Mouse (Mus musculus) neural tube, embryonic 12.5 days (tissue): ENCODE data around the gene Cyp11a1. TPM values are rescaled to one million over a fixed set of nuclear protein-coding genes. Genes with fewer than 3 reads are reported as not detected.
A peak's percentile ranks its signal among the peaks of the same experiment; 100 is the strongest.

Experiments used
- ATAC-seq: fragments of 200-750 bp; cut with Nextera tagmentation; 2 replicates; pipeline ENCODE4 v1.8.0; 2017; ENCODE audit warnings: low read depth, mild to moderate bottlenecking, moderate TSS enrichment, moderate library complexity; ENCODE audit not compliant: low FRiP score
- H3K27ac ChIP-seq: fragments of 300-500 bp; sonication (generic); 2 replicates; pipeline ENCODE4 v1.5.1; 2016
- H3K27me3 ChIP-seq: fragments of 300-500 bp; sonication (generic); replicated peaks from 2 replicates; pipeline ENCODE4 v1.6.1; 2016; ENCODE audit warnings: mild to moderate bottlenecking
- H3K36me3 ChIP-seq: fragments of 300-500 bp; sonication (generic); 2 replicates; pipeline ENCODE4 v1.6.1; 2016; ENCODE audit warnings: mild to moderate bottlenecking
- H3K4me1 ChIP-seq: fragments of 300-500 bp; sonication (generic); 2 replicates; pipeline ENCODE4 v1.6.1; 2016
- H3K4me2 ChIP-seq: fragments of 300-500 bp; sonication (generic); replicated peaks from 2 replicates; pipeline ENCODE4 v1.6.1; 2016; ENCODE audit warnings: mild to moderate bottlenecking
- H3K4me3 ChIP-seq: fragments of 300-500 bp; sonication (generic); 2 replicates; pipeline ENCODE4 v1.5.1; 2016
- H3K9ac ChIP-seq: fragments of 300-500 bp; sonication (generic); 2 replicates; pipeline ENCODE4 v1.6.1; 2016; ENCODE audit warnings: mild to moderate bottlenecking
- H3K9me3 ChIP-seq: fragments of 300-500 bp; sonication (generic); 2 replicates; pipeline ENCODE4 v1.6.1; 2016; ENCODE audit warnings: mild to moderate bottlenecking
- WGBS: fragments of 180-500 bp; shearing (Covaris S2); methylation state at CpG from one replicate; pipeline ENCODE4 v1.1.7; 2016; 5-methylcytosine and 5-hydroxymethylcytosine counted together
- polyA plus RNA-seq: library from polyadenylated mRNA; unstranded; fragments of >200 nt; fragmentation: Nextera tagmentation; extraction: Ambion mirVana; gene quantifications from 2 replicates; pipeline ENCODE4 v1.2.1, GENCODE M21; 2016

Gene Cyp11a1
- polyA plus RNA-seq, 1 experiment from 2014 or later = not detected

DNA sequence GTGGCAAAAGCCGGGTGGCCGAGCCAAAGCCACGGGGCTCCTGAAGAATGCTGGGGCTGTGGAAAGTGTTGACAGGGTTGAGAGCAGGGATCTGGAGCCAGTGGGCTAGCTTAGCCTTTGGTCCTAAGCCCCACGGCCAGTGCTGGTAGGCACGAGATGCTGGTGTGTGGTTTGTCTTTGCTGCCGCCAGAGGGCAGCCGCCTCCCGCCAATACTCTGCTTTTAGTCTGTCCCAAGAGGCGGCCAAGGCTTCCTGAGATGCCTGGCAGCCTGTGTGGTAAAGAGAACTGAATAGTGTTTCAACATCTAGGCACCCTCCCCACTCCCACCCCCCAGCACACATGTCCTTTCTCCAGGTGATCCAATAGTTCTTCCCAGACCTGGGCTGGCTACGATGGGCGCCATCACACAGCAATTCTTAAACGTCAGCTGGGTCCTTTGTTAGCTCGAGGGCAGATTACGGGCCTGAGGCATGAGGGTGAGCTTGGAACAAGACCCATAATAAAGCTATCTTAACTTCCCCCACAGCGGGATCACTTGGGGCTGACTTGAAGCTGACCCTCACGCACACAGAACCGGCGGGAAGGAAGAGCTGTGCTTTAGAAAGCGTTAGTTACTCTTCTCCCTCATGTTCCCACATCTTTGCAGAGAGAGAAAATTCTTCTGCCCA, 32.4 kb downstream of the Cyp11a1 start:
- Histone ChIP-seq H3K4me1 (peaks cover 45% of the 10 kb centered on the region), H3K9me3 (no peaks in the 10 kb centered on the region), H3K36me3 (no peaks in the 10 kb centered on the region), H3K4me3 (no peak overlapping the region), H3K4me2 (no peak overlapping the region), H3K27me3 (peaks cover 33% of the 10 kb centered on the region), H3K27ac (no peak overlapping the region), H3K9ac (no peak overlapping the region)
- ATAC-seq = peak; percentile 44; the same call in 1 of the 2 replicates
- WGBS = 15% methylated on average over 19 of the region's 19 CpGs

DNA sequence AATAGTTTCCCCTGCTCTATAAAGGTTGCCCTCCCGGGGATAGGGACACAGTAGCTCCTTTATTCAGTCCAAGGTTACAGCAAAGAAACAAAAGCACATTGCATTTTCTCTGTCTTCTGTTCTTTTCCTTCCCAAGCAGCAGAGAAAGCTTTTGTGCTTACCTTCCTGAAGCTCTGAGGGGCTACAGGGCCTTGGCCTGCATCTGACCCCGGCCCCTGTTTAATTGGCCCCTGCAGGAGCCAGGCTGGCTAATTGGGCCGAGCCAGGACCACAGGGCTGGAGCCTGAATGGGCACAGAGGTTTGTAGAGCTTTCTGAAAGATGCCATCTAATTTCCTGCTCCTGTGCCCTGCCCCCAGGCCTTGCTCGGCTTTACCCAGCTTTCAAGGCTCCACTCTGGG, 34.8 kb downstream of the Cyp11a1 start:
- Histone ChIP-seq H3K4me3 (no peak overlapping the region), H3K36me3 (no peaks in the 10 kb centered on the region), H3K4me2 (no peak overlapping the region), H3K9ac (peak overlapping the region; percentile 36; the same call in 1 of the 2 replicates), H3K4me1 (peaks cover 68% of the 10 kb centered on the region), H3K9me3 (no peaks in the 10 kb centered on the region), H3K27me3 (peaks cover 30% of the 10 kb centered on the region), H3K27ac (no peak overlapping the region)
- 7% methylated on average over 4 of the region's 4 CpGs for WGBS
- ATAC-seq = no peak

DNA sequence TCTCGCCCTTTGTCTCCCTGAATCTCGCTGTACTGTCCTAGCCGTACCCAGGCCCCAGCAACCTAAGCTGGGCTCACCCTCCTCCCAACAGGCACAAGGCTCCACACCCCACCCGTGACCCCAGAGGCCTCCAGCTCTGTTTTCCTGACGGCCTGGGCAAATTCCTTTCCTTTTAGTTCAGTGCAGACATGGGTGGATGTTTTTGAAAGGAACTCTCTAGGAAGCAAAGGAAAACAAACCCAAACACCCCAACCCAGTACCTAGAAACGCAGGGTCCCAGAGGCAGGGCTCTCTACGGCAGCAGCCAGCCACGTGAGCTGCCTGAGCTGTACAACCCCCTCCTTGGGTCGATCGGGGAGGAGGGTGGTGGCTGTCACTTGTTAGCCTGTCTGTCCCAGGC, 36.2 kb downstream of the Cyp11a1 start:
- H3K9ac ChIP-seq = no peak overlapping the region
- H3K4me3 ChIP-seq = no peak overlapping the region
- H3K4me2 ChIP-seq = no peak overlapping the region
- peaks cover 19% of the 10 kb centered on the region for H3K27me3 ChIP-seq
- no peak for ATAC-seq
- H3K9me3 ChIP-seq = no peaks in the 10 kb centered on the region
- no peak overlapping the region for H3K27ac ChIP-seq
- peaks cover 77% of the 10 kb centered on the region for H3K4me1 ChIP-seq
- WGBS = 16% methylated on average over 10 of the region's 10 CpGs
- H3K36me3 ChIP-seq = no peaks in the 10 kb centered on the region

GRCm38 (mm10) chr9:58043496-58044017, 37.3 kb downstream of the Cyp11a1 start:
- Histone ChIP-seq H3K4me1 (peaks cover 83% of the 10 kb centered on the region), H3K9ac (no peak overlapping the region), H3K36me3 (no peaks in the 10 kb centered on the region), H3K9me3 (no peaks in the 10 kb centered on the region), H3K4me3 (no peak overlapping the region), H3K4me2 (no peak overlapping the region), H3K27me3 (peaks cover 11% of the 10 kb centered on the region; the same call in 1 of the 2 replicates), H3K27ac (no peak overlapping the region)
- WGBS = 46% methylated on average over 10 of the region's 10 CpGs
- ATAC-seq = peak; percentile 48; the same call in 1 of the 2 replicates

GRCm38 (mm10) chr9:58044828-58045227, 38.6 kb downstream of the Cyp11a1 start:
- no peaks in the 10 kb centered on the region for H3K36me3 ChIP-seq
- H3K27ac ChIP-seq = peak overlapping the region; percentile 26; the same call in 1 of the 2 replicates
- H3K9ac ChIP-seq = no peak overlapping the region
- peak; percentile 41; the same call in 1 of the 2 replicates for ATAC-seq
- no peaks in the 10 kb centered on the region for H3K9me3 ChIP-seq
- no peak overlapping the region for H3K4me3 ChIP-seq
- no peak overlapping the region; the same call in none of the 2 replicates for H3K4me2 ChIP-seq
- peaks cover 89% of the 10 kb centered on the region for H3K4me1 ChIP-seq
- 8% methylated on average over 10 of the region's 10 CpGs for WGBS
- peaks cover 4% of the 10 kb centered on the region; the same call in 1 of the 2 replicates for H3K27me3 ChIP-seq

GRCm38 (mm10) chr9:58045646-58046045, 39.4 kb downstream of the Cyp11a1 start:
- peaks cover 90% of the 10 kb centered on the region for H3K4me1 ChIP-seq
- no peak for ATAC-seq
- 0 out of 2 replicates have a peak, but pooled peaks cover 8% of the 10 kb centered on the region for H3K27me3 ChIP-seq
- H3K4me2 ChIP-seq = no peak overlapping the region
- H3K9ac ChIP-seq = no peak overlapping the region
- no peaks in the 10 kb centered on the region for H3K36me3 ChIP-seq
- WGBS = 7% methylated on average over 4 of the region's 4 CpGs
- H3K4me3 ChIP-seq = no peak overlapping the region
- no peaks in the 10 kb centered on the region for H3K9me3 ChIP-seq
- no peak overlapping the region for H3K27ac ChIP-seq

DNA sequence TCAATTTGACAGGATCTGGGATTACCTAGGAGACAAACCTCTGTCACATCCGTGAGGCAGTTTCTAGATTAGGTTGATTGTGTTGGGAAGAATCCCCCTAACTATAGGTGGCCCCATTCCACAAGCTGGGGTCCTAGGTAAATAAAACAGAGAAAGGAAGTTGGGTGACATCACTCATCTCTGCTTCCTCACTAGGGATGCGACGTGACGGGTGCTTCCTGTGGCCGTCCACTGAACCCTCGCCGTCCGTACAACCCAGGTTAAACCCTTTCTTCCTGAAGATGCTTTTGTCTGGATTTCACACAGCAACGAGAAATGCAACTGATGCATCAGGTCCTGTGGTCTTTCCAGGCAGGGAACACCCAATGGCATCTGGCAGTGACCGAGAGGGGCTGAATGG, 40.9 kb downstream of the Cyp11a1 start:
- 78% methylated on average over 10 of the region's 10 CpGs for WGBS
- peaks cover 85% of the 10 kb centered on the region for H3K4me1 ChIP-seq
- ATAC-seq = no peak
- no peak overlapping the region for H3K9ac ChIP-seq
- 0 out of 2 replicates have a peak, but pooled peaks cover 8% of the 10 kb centered on the region for H3K27me3 ChIP-seq
- H3K27ac ChIP-seq = no peak overlapping the region
- no peak overlapping the region for H3K4me3 ChIP-seq
- H3K36me3 ChIP-seq = no peaks in the 10 kb centered on the region
- no peak overlapping the region for H3K4me2 ChIP-seq
- no peaks in the 10 kb centered on the region for H3K9me3 ChIP-seq

GRCm38 (mm10) chr9:58048621-58049020, 42.4 kb downstream of the Cyp11a1 start:
- Histone ChIP-seq H3K9ac (0 out of 2 replicates have a peak overlapping the region, but pooled peaks have one; percentile 41), H3K4me3 (no peak overlapping the region), H3K27ac (peak overlapping the region; percentile 9; the same call in 1 of the 2 replicates), H3K9me3 (no peaks in the 10 kb centered on the region), H3K4me2 (peak overlapping the region; percentile 36), H3K27me3 (peaks cover 8% of the 10 kb centered on the region; the same call in 1 of the 2 replicates), H3K4me1 (peaks cover 76% of the 10 kb centered on the region), H3K36me3 (no peaks in the 10 kb centered on the region)
- 16% methylated on average over 6 of the region's 6 CpGs for WGBS
- no peak for ATAC-seq

- peaks cover 71% of the 10 kb centered on the region for H3K4me1 ChIP-seq
- no peak overlapping the region for H3K9ac ChIP-seq
- H3K9me3 ChIP-seq = no peaks in the 10 kb centered on the region
- no peak overlapping the region for H3K4me3 ChIP-seq
- H3K27me3 ChIP-seq = peaks cover 14% of the 10 kb centered on the region; the same call in 1 of the 2 replicates
- peak overlapping the region; percentile 9; the same call in 1 of the 2 replicates for H3K27ac ChIP-seq
- H3K36me3 ChIP-seq = no peaks in the 10 kb centered on the region
- ATAC-seq = no peak
- WGBS = 50% methylated on average over 6 of the region's 6 CpGs
- peak overlapping the region; percentile 36; the same call in 1 of the 2 replicates for H3K4me2 ChIP-seq
Observed at GRCm38 (mm10) chr9:58049186-58049585, 43.0 kb downstream of the Cyp11a1 start.

GRCm38 (mm10) chr9:58049861-58050260, 43.6 kb downstream of the Cyp11a1 start:
- Histone ChIP-seq H3K4me1 (peaks cover 64% of the 10 kb centered on the region), H3K9me3 (no peaks in the 10 kb centered on the region), H3K27ac (no peak overlapping the region), H3K9ac (no peak overlapping the region), H3K4me2 (no peak overlapping the region), H3K36me3 (no peaks in the 10 kb centered on the region), H3K4me3 (no peak overlapping the region), H3K27me3 (peaks cover 14% of the 10 kb centered on the region; the same call in 1 of the 2 replicates)
- WGBS = 76% methylated on average over 7 of the region's 7 CpGs
- ATAC-seq = no peak

DNA sequence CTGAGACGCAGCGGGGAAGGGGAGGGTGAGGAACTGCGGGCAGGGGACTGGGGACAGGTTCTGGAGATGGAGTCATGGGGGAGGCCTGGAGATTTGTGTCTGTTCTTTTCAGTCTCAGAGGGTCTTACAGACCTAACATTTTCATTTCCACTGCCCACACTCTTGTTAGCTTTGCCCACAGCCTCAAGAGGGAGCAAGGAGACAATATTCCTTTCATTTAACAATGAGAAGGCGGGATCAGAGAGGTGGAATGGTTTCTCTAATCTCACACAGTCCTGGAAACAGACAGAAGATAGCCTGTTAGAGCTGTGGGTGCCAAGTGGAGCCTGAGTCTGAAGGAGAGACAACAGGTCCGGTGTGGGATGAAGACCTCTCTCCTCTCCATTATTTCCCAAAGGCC, 45.7 kb downstream of the Cyp11a1 start:
- peaks cover 54% of the 10 kb centered on the region for H3K4me1 ChIP-seq
- WGBS = 31% methylated on average over 5 of the region's 5 CpGs
- no peaks in the 10 kb centered on the region for H3K9me3 ChIP-seq
- no peak overlapping the region for H3K27ac ChIP-seq
- no peak for ATAC-seq
- H3K4me3 ChIP-seq = no peak overlapping the region
- H3K9ac ChIP-seq = no peak overlapping the region
- H3K4me2 ChIP-seq = no peak overlapping the region
- peaks cover 16% of the 10 kb centered on the region; the same call in 1 of the 2 replicates for H3K27me3 ChIP-seq
- no peaks in the 10 kb centered on the region for H3K36me3 ChIP-seq

GRCm38 (mm10) chr9:58053102-58053501, 46.9 kb downstream of the Cyp11a1 start:
- no peak overlapping the region for H3K4me2 ChIP-seq
- H3K27me3 ChIP-seq = peaks cover 18% of the 10 kb centered on the region; the same call in 1 of the 2 replicates
- H3K27ac ChIP-seq = no peak overlapping the region
- H3K4me3 ChIP-seq = no peak overlapping the region
- no peak overlapping the region for H3K9ac ChIP-seq
- H3K36me3 ChIP-seq = no peaks in the 10 kb centered on the region
- ATAC-seq = no peak
- no peaks in the 10 kb centered on the region for H3K9me3 ChIP-seq
- H3K4me1 ChIP-seq = peaks cover 43% of the 10 kb centered on the region
- WGBS = 18% methylated on average over 3 of the region's 3 CpGs
